Mouse (Mus musculus) heart, embryonic 11.5 days (tissue): ENCODE measurements around the gene Samd9l. TPM values are rescaled to one million over a fixed set of nuclear protein-coding genes. Genes with fewer than 3 reads are reported as not detected.
"Not testable (repeated sequence)": the region's sequence is repeated elsewhere in the genome, so short reads cannot be mapped to it uniquely, and the experiment has no call there.

Experiments used
- ATAC-seq: fragments of 200-750 bp; cut with Nextera tagmentation; replicated peaks from 2 replicates; pipeline ENCODE4 v1.8.0; 2017; ENCODE audit warnings: moderate library complexity; ENCODE audit not compliant: insufficient number of reproducible peaks, low FRiP score, low TSS enrichment
- H3K27ac ChIP-seq: fragments of 300-500 bp; sonication (generic); 2 replicates; pipeline ENCODE4 v1.5.1; 2014; ENCODE audit warnings: mild to moderate bottlenecking, low read depth, low read length
- H3K27me3 ChIP-seq: fragments of 300-500 bp; sonication (generic); 2 replicates; pipeline ENCODE4 v1.6.1; 2014; ENCODE audit warnings: mild to moderate bottlenecking, low read length, mixed read lengths; ENCODE audit not compliant: control insufficient read depth, insufficient read depth
- H3K36me3 ChIP-seq: fragments of 300-500 bp; sonication (generic); 2 replicates; pipeline ENCODE4 v1.6.1; 2014; ENCODE audit warnings: mild to moderate bottlenecking, low read length, moderate library complexity, mixed read lengths; ENCODE audit not compliant: control insufficient read depth, insufficient read depth
- H3K4me1 ChIP-seq: fragments of 300-500 bp; sonication (generic); 2 replicates; pipeline ENCODE4 v1.6.1; 2014; ENCODE audit warnings: low read length; ENCODE audit not compliant: control insufficient read depth, insufficient read depth
- H3K4me2 ChIP-seq: fragments of 300-500 bp; sonication (generic); 2 replicates; pipeline ENCODE4 v1.6.1; 2014; ENCODE audit warnings: mild to moderate bottlenecking, moderate library complexity
- H3K4me3 ChIP-seq: fragments of 300-500 bp; sonication (generic); 2 replicates; pipeline ENCODE4 v1.5.1; 2014; ENCODE audit warnings: low read depth, low read length
- H3K9ac ChIP-seq: fragments of 300-500 bp; sonication (generic); 2 replicates; pipeline ENCODE4 v1.6.1; 2014; ENCODE audit warnings: mild to moderate bottlenecking, low read depth, low read length, moderate library complexity
- H3K9me3 ChIP-seq: fragments of 300-500 bp; sonication (generic); replicated peaks from 2 replicates; pipeline ENCODE4 v1.6.1; 2016; ENCODE audit warnings: low read length; ENCODE audit not compliant: control insufficient read depth
- WGBS: fragments of 180-500 bp; shearing (Covaris S2); extraction: QIAGEN DNeasy Blood & Tissue Kit; methylation state at CpG from one replicate; pipeline ENCODE4 v1.1.7; 2014; ENCODE audit not compliant: insufficient replicate concordance; 5-methylcytosine and 5-hydroxymethylcytosine counted together
- polyA plus RNA-seq: library from polyadenylated mRNA; unstranded; fragments of >200 nt; fragmentation: Nextera tagmentation; extraction: Ambion mirVana; gene quantifications from 2 replicates; pipeline ENCODE4 v1.2.1, GENCODE M21; 2014

Samd9l gene
- polyA plus RNA-seq = 0.54 and 0.65 TPM in 2 replicates

GRCm38 (mm10) chr6:3399340-3400068 lies at the start of gene Samd9l:
Samd9l (minus strand) TSS chr6:3399572.
- not testable (repeated sequence) for H3K36me3 ChIP-seq, H3K4me3 ChIP-seq, H3K27ac ChIP-seq, H3K9me3 ChIP-seq, H3K27me3 ChIP-seq, H3K9ac ChIP-seq, H3K4me1 ChIP-seq, H3K4me2 ChIP-seq, ATAC-seq
- WGBS = 36% methylated on average over 4 of the region's 4 CpGs

GRCm38 (mm10) chr6:3447404-3447803 lies 48.0 kb upstream of the Samd9l start:
- Histone ChIP-seq H3K4me2 (no peak overlapping the region), H3K36me3 (no peaks in the 10 kb centered on the region), H3K4me3 (no peak overlapping the region), H3K9ac (no peak overlapping the region), H3K27ac (no peak overlapping the region), H3K4me1 (no peaks in the 10 kb centered on the region), H3K27me3 (no peaks in the 10 kb centered on the region), H3K9me3 (no peaks in the 10 kb centered on the region)
- 3% methylated on average over 5 of the region's 5 CpGs for WGBS
- ATAC-seq = peak; percentile 22; the same call in 1 of the 2 replicates

GRCm38 (mm10) chr6:3443905-3444304 lies 44.5 kb upstream of the Samd9l start:
- no peaks in the 10 kb centered on the region for H3K27me3 ChIP-seq
- H3K36me3 ChIP-seq = no peaks in the 10 kb centered on the region
- no peak overlapping the region for H3K27ac ChIP-seq
- H3K9ac ChIP-seq = no peak overlapping the region
- ATAC-seq = no peak
- no peaks in the 10 kb centered on the region for H3K4me1 ChIP-seq
- H3K9me3 ChIP-seq = no peaks in the 10 kb centered on the region
- no peak overlapping the region for H3K4me3 ChIP-seq
- H3K4me2 ChIP-seq = no peak overlapping the region
- 15% methylated on average over 1 of the region's 1 CpGs for WGBS

- Histone ChIP-seq H3K4me3 (no peak overlapping the region), H3K4me1 (no peaks in the 10 kb centered on the region), H3K9ac (no peak overlapping the region), H3K27ac (no peak overlapping the region), H3K9me3 (no peaks in the 10 kb centered on the region), H3K36me3 (no peaks in the 10 kb centered on the region), H3K27me3 (no peaks in the 10 kb centered on the region), H3K4me2 (no peak overlapping the region)
- ATAC-seq = no peak
These were observed 36.7 kb upstream of the Samd9l start for GRCm38 (mm10) chr6:3436087-3436486.

- H3K27ac ChIP-seq, ATAC-seq, H3K27me3 ChIP-seq, H3K4me3 ChIP-seq, H3K4me1 ChIP-seq, H3K9me3 ChIP-seq, H3K9ac ChIP-seq, H3K4me2 ChIP-seq, H3K36me3 ChIP-seq: not testable (repeated sequence)
- 82% methylated on average over 2 of the region's 2 CpGs for WGBS
These were observed 31.6 kb upstream of the Samd9l start for GRCm38 (mm10) chr6:3430976-3431375.

- Histone ChIP-seq H3K36me3 (no peaks in the 10 kb centered on the region), H3K4me2 (no peak overlapping the region), H3K9me3 (no peaks in the 10 kb centered on the region), H3K27me3 (no peaks in the 10 kb centered on the region), H3K9ac (no peak overlapping the region), H3K4me1 (no peaks in the 10 kb centered on the region), H3K27ac (no peak overlapping the region), H3K4me3 (no peak overlapping the region)
- WGBS = 67% methylated on average over 1 of the region's 1 CpGs
- no peak for ATAC-seq
These were observed 27.7 kb upstream of the Samd9l start for GRCm38 (mm10) chr6:3427047-3427446.

GRCm38 (mm10) chr6:3425333-3425732 lies 26.0 kb upstream of the Samd9l start:
- H3K27ac ChIP-seq, H3K4me2 ChIP-seq, H3K27me3 ChIP-seq, H3K4me3 ChIP-seq, H3K9ac ChIP-seq, ATAC-seq, H3K36me3 ChIP-seq, H3K9me3 ChIP-seq, H3K4me1 ChIP-seq: not testable (repeated sequence)

GRCm38 (mm10) chr6:3424613-3425277 lies 25.4 kb upstream of the Samd9l start:
- H3K27ac ChIP-seq, ATAC-seq, H3K4me2 ChIP-seq, H3K4me3 ChIP-seq, H3K36me3 ChIP-seq, H3K9me3 ChIP-seq, H3K4me1 ChIP-seq, H3K9ac ChIP-seq, H3K27me3 ChIP-seq: not testable (repeated sequence)
- 13% methylated on average over 1 of the region's 4 CpGs for WGBS
